Mouse (Mus musculus) 416B (cell line): ENCODE results near the gene Ksr1.
A peak's percentile ranks its signal among the peaks of the same experiment; 100 is the strongest.

ENCODE experiments used
- DNase-seq: peaks from one replicate; pipeline ENCODE4 v3.0.0; 2011; ENCODE audit warnings: low read depth

The Ksr1 gene

GRCm38 (mm10) chr11:79065463-79066190, 80.6 kb downstream of the Ksr1 start:
- no peak for DNase-seq

GRCm38 (mm10) chr11:79064311-79064710, 81.9 kb downstream of the Ksr1 start:
- DNase-seq: no peak

GRCm38 (mm10) chr11:79063616-79064015, 82.6 kb downstream of the Ksr1 start:
- no peak for DNase-seq

- DNase-seq: no peak
Observed at GRCm38 (mm10) chr11:79062897-79063296, 83.3 kb downstream of the Ksr1 start.

- no peak for DNase-seq
Observed at GRCm38 (mm10) chr11:79061839-79062238, 84.4 kb downstream of the Ksr1 start.

GRCm38 (mm10) chr11:79059850-79060249, 86.4 kb downstream of the Ksr1 start:
- DNase-seq: peak; percentile 66

- DNase-seq: no peak
Observed at GRCm38 (mm10) chr11:79059062-79059461, 87.1 kb downstream of the Ksr1 start.

- DNase-seq: no peak
Observed at GRCm38 (mm10) chr11:79058610-79059009, 87.6 kb downstream of the Ksr1 start.

- no peak for DNase-seq
Observed at GRCm38 (mm10) chr11:79057809-79058208, 88.4 kb downstream of the Ksr1 start.

- no peak for DNase-seq
Observed at GRCm38 (mm10) chr11:79056891-79057290, 89.3 kb downstream of the Ksr1 start.

GRCm38 (mm10) chr11:79056027-79056426, 90.2 kb downstream of the Ksr1 start:
- DNase-seq: no peak

GRCm38 (mm10) chr11:79055161-79055560, 91.0 kb downstream of the Ksr1 start:
- no peak for DNase-seq

- DNase-seq: peak; percentile 31
Observed at GRCm38 (mm10) chr11:79054161-79055152, 91.8 kb downstream of the Ksr1 start.

- DNase-seq: no peak
Observed at GRCm38 (mm10) chr11:79053437-79053836, 92.8 kb downstream of the Ksr1 start.

- no peak for DNase-seq
Observed at GRCm38 (mm10) chr11:79052769-79053168, 93.4 kb downstream of the Ksr1 start.

- DNase-seq: no peak
Observed at GRCm38 (mm10) chr11:79051522-79051921, 94.7 kb downstream of the Ksr1 start.

GRCm38 (mm10) chr11:79050781-79051507, 95.3 kb downstream of the Ksr1 start:
- DNase-seq: peak; percentile 96

GRCm38 (mm10) chr11:79048906-79049305, 97.3 kb downstream of the Ksr1 start:
- DNase-seq: no peak

- no peak for DNase-seq
Observed at GRCm38 (mm10) chr11:79047180-79047727, 99.0 kb downstream of the Ksr1 start.

- no peak for DNase-seq
Observed at GRCm38 (mm10) chr11:79046561-79047155, 99.5 kb downstream of the Ksr1 start.

- DNase-seq: peak; percentile 17
Observed at GRCm38 (mm10) chr11:79045231-79045630, 101.0 kb downstream of the Ksr1 start.

GRCm38 (mm10) chr11:79044798-79045197, 101.4 kb downstream of the Ksr1 start:
- DNase-seq: no peak
